Mouse (Mus musculus) neural tube, embryonic 13.5 days (tissue): Measurements from ENCODE around the gene Ttc41. TPM values are rescaled to one million over a fixed set of nuclear protein-coding genes. Genes with fewer than 3 reads are reported as not detected.

Experiments
- ATAC-seq: fragments of 200-750 bp; cut with Nextera tagmentation; 2 replicates; pipeline ENCODE4 v1.8.0; 2017; ENCODE audit warnings: low read depth, mild to moderate bottlenecking, moderate TSS enrichment, moderate library complexity
- H3K27ac ChIP-seq: fragments of 300-500 bp; sonication (generic); replicated peaks from 2 replicates; pipeline ENCODE4 v1.5.1; 2015; ENCODE audit warnings: moderate library complexity, mild to moderate bottlenecking, inconsistent platforms
- H3K27me3 ChIP-seq: fragments of 300-500 bp; sonication (generic); 2 replicates; pipeline ENCODE4 v1.6.1; 2015; ENCODE audit warnings: mild to moderate bottlenecking, inconsistent platforms
- H3K36me3 ChIP-seq: fragments of 300-500 bp; sonication (generic); 2 replicates; pipeline ENCODE4 v1.6.1; 2015; ENCODE audit warnings: mild to moderate bottlenecking, inconsistent platforms
- H3K4me1 ChIP-seq: fragments of 300-500 bp; sonication (generic); replicated peaks from 2 replicates; pipeline ENCODE4 v1.6.1; 2015; ENCODE audit warnings: inconsistent platforms
- H3K4me2 ChIP-seq: fragments of 300-500 bp; sonication (generic); 2 replicates; pipeline ENCODE4 v1.6.1; 2015; ENCODE audit warnings: inconsistent platforms, mild to moderate bottlenecking, moderate library complexity
- H3K4me3 ChIP-seq: fragments of 300-500 bp; sonication (generic); 2 replicates; pipeline ENCODE4 v1.5.1; 2015; ENCODE audit warnings: mild to moderate bottlenecking, inconsistent platforms
- H3K9ac ChIP-seq: fragments of 300-500 bp; sonication (generic); 2 replicates; pipeline ENCODE4 v1.6.1; 2015; ENCODE audit warnings: moderate library complexity, mild to moderate bottlenecking, inconsistent platforms
- H3K9me3 ChIP-seq: fragments of 300-500 bp; sonication (generic); 2 replicates; pipeline ENCODE4 v1.6.1; 2016; ENCODE audit warnings: inconsistent platforms
- WGBS: fragments of 180-500 bp; shearing (Covaris S2); methylation state at CpG from one replicate; pipeline ENCODE4 v1.1.7; 2015; 5-methylcytosine and 5-hydroxymethylcytosine counted together
- polyA plus RNA-seq: library from polyadenylated mRNA; unstranded; fragments of >200 nt; fragmentation: Nextera tagmentation; extraction: Ambion mirVana; gene quantifications from 2 replicates; pipeline ENCODE4 v1.2.1, GENCODE M21; 2015

The Ttc41 gene
- polyA plus RNA-seq, 1 experiment from 2014 or later = 2.4 TPM

- H3K9me3 ChIP-seq = no peaks in the 10 kb centered on the region
- H3K4me1 ChIP-seq = peaks cover 40% of the 10 kb centered on the region
- H3K4me2 ChIP-seq = peak overlapping the region; percentile 59
- H3K36me3 ChIP-seq = peaks cover 27% of the 10 kb centered on the region
- peak overlapping the region; percentile 95 for H3K27ac ChIP-seq
- H3K27me3 ChIP-seq = no peaks in the 10 kb centered on the region
- WGBS = 5% methylated on average over 33 of the region's 33 CpGs
- ATAC-seq = peak; percentile 92
- peak overlapping the region; percentile 78 for H3K9ac ChIP-seq
- H3K4me3 ChIP-seq = peak overlapping the region; percentile 94
Measured at GRCm38 (mm10) chr10:86705922-86706752, 526 bp downstream of the Ttc41 start.

- H3K4me3 ChIP-seq = no peak overlapping the region; the same call in 1 of the 2 replicates
- 80% methylated on average over 3 of the region's 3 CpGs for WGBS
- peaks cover 18% of the 10 kb centered on the region for H3K36me3 ChIP-seq
- no peak for ATAC-seq
- H3K4me2 ChIP-seq = peak overlapping the region; percentile 59
- no peaks in the 10 kb centered on the region for H3K9me3 ChIP-seq
- peaks cover 31% of the 10 kb centered on the region for H3K4me1 ChIP-seq
- H3K9ac ChIP-seq = peak overlapping the region; percentile 78; the same call in 1 of the 2 replicates
- H3K27me3 ChIP-seq = no peaks in the 10 kb centered on the region
- peak overlapping the region; percentile 95; the same call in 1 of the 2 replicates for H3K27ac ChIP-seq
Measured at GRCm38 (mm10) chr10:86707134-86707533, 1.5 kb downstream of the Ttc41 start.

GRCm38 (mm10) chr10:86712156-86712555 is 6.5 kb downstream of the Ttc41 start:
- H3K4me2 ChIP-seq = no peak overlapping the region
- H3K4me3 ChIP-seq = no peak overlapping the region
- no peak overlapping the region for H3K9ac ChIP-seq
- H3K36me3 ChIP-seq = no peaks in the 10 kb centered on the region
- no peaks in the 10 kb centered on the region for H3K4me1 ChIP-seq
- no peaks in the 10 kb centered on the region for H3K9me3 ChIP-seq
- no peak overlapping the region for H3K27ac ChIP-seq
- ATAC-seq = no peak
- no peaks in the 10 kb centered on the region for H3K27me3 ChIP-seq
- 87% methylated on average over 3 of the region's 3 CpGs for WGBS

- Histone ChIP-seq H3K4me1 (peaks cover 14% of the 10 kb centered on the region), H3K36me3 (no peaks in the 10 kb centered on the region), H3K27ac (peak overlapping the region; percentile 34), H3K4me2 (peak overlapping the region; percentile 55), H3K27me3 (peaks cover 6% of the 10 kb centered on the region; the same call in 1 of the 2 replicates), H3K4me3 (peak overlapping the region; percentile 28), H3K9ac (peak overlapping the region; percentile 59; the same call in 1 of the 2 replicates), H3K9me3 (no peaks in the 10 kb centered on the region)
- ATAC-seq = peak; percentile 59; the same call in 1 of the 2 replicates
- 5% methylated on average over 12 of the region's 12 CpGs for WGBS
Measured at GRCm38 (mm10) chr10:86727548-86727980, 22.0 kb downstream of the Ttc41 start.

- H3K36me3 ChIP-seq = no peaks in the 10 kb centered on the region
- no peak overlapping the region for H3K4me3 ChIP-seq
- H3K9ac ChIP-seq = peak overlapping the region; percentile 59; the same call in 1 of the 2 replicates
- peak overlapping the region; percentile 55; the same call in 1 of the 2 replicates for H3K4me2 ChIP-seq
- 90% methylated on average over 3 of the region's 3 CpGs for WGBS
- H3K4me1 ChIP-seq = peaks cover 14% of the 10 kb centered on the region
- ATAC-seq = 0 out of 2 replicates have a peak, but pooled peaks have one; percentile 15
- peaks cover 6% of the 10 kb centered on the region; the same call in 1 of the 2 replicates for H3K27me3 ChIP-seq
- peak overlapping the region; percentile 34; the same call in 1 of the 2 replicates for H3K27ac ChIP-seq
- H3K9me3 ChIP-seq = no peaks in the 10 kb centered on the region
Measured at GRCm38 (mm10) chr10:86728176-86728575, 22.6 kb downstream of the Ttc41 start.

- no peak overlapping the region for H3K27ac ChIP-seq
- H3K4me2 ChIP-seq = peak overlapping the region; percentile 61
- no peak for ATAC-seq
- no peaks in the 10 kb centered on the region for H3K9me3 ChIP-seq
- H3K36me3 ChIP-seq = no peaks in the 10 kb centered on the region
- 8% methylated on average over 22 of the region's 22 CpGs for WGBS
- H3K9ac ChIP-seq = peak overlapping the region; percentile 64
- peaks cover 14% of the 10 kb centered on the region for H3K4me1 ChIP-seq
- peaks cover 6% of the 10 kb centered on the region; the same call in 1 of the 2 replicates for H3K27me3 ChIP-seq
- peak overlapping the region; percentile 44 for H3K4me3 ChIP-seq
Measured at GRCm38 (mm10) chr10:86730823-86731499, 25.4 kb downstream of the Ttc41 start.

GRCm38 (mm10) chr10:86731500-86731863 is 25.9 kb downstream of the Ttc41 start:
- 70% methylated on average over 2 of the region's 2 CpGs for WGBS
- Histone ChIP-seq H3K27me3 (peaks cover 6% of the 10 kb centered on the region; the same call in 1 of the 2 replicates), H3K4me3 (no peak overlapping the region), H3K27ac (no peak overlapping the region), H3K9me3 (no peaks in the 10 kb centered on the region), H3K36me3 (no peaks in the 10 kb centered on the region), H3K4me1 (peaks cover 14% of the 10 kb centered on the region), H3K9ac (no peak overlapping the region), H3K4me2 (no peak overlapping the region)
- no peak for ATAC-seq

- 87% methylated on average over 4 of the region's 4 CpGs for WGBS
- no peaks in the 10 kb centered on the region for H3K4me1 ChIP-seq
- no peak for ATAC-seq
Measured at GRCm38 (mm10) chr10:86735036-86735435, 29.4 kb downstream of the Ttc41 start.

GRCm38 (mm10) chr10:86742918-86743317 is 37.3 kb downstream of the Ttc41 start:
- ATAC-seq = no peak
- Histone ChIP-seq H3K9me3 (no peaks in the 10 kb centered on the region), H3K27me3 (no peaks in the 10 kb centered on the region), H3K4me1 (no peaks in the 10 kb centered on the region), H3K9ac (no peak overlapping the region), H3K36me3 (no peaks in the 10 kb centered on the region), H3K4me2 (no peak overlapping the region), H3K4me3 (no peak overlapping the region), H3K27ac (no peak overlapping the region)
- 97% methylated on average over 2 of the region's 2 CpGs for WGBS

More at GRCm38 (mm10) chr10:86735036-86735435, 29.4 kb downstream of the Ttc41 start:
- no peak overlapping the region for H3K9ac ChIP-seq
- H3K36me3 ChIP-seq = no peaks in the 10 kb centered on the region
- H3K27ac ChIP-seq = no peak overlapping the region
- H3K4me3 ChIP-seq = no peak overlapping the region
- H3K4me2 ChIP-seq = no peak overlapping the region
- H3K9me3 ChIP-seq = no peaks in the 10 kb centered on the region
- peaks cover 2% of the 10 kb centered on the region; the same call in 1 of the 2 replicates for H3K27me3 ChIP-seq

- 90% methylated on average over 7 of the region's 7 CpGs for WGBS
- no peak overlapping the region for H3K9ac ChIP-seq
- H3K27me3 ChIP-seq = no peaks in the 10 kb centered on the region
- no peak overlapping the region for H3K27ac ChIP-seq
- H3K9me3 ChIP-seq = no peaks in the 10 kb centered on the region
- ATAC-seq = no peak
- no peaks in the 10 kb centered on the region for H3K36me3 ChIP-seq
- H3K4me2 ChIP-seq = no peak overlapping the region
- H3K4me3 ChIP-seq = no peak overlapping the region
- H3K4me1 ChIP-seq = no peaks in the 10 kb centered on the region
Measured at GRCm38 (mm10) chr10:86744306-86744705, 38.7 kb downstream of the Ttc41 start.

- Histone ChIP-seq H3K36me3 (no peaks in the 10 kb centered on the region), H3K27ac (no peak overlapping the region), H3K4me3 (no peak overlapping the region), H3K9me3 (no peaks in the 10 kb centered on the region), H3K4me1 (no peaks in the 10 kb centered on the region), H3K4me2 (no peak overlapping the region), H3K27me3 (no peaks in the 10 kb centered on the region), H3K9ac (no peak overlapping the region)
- WGBS = 85% methylated on average over 6 of the region's 6 CpGs
- no peak for ATAC-seq
Measured at GRCm38 (mm10) chr10:86755816-86756502, 50.3 kb downstream of the Ttc41 start.
